Mouse (Mus musculus) G1E (cell line): Measurements from ENCODE around the gene Socs3.

ENCODE experiments used
- CTCF ChIP-seq: IDR thresholded peaks from 2 replicates; pipeline ENCODE4 v1.5.1; 2012; ENCODE audit warnings: low read depth, low read length, inconsistent platforms, mixed read lengths
- GATA1 ChIP-seq: IDR thresholded peaks from 2 replicates; pipeline ENCODE4 v1.6.1; 2012; ENCODE audit warnings: borderline replicate concordance, low read length, inconsistent platforms, mixed read lengths

GRCm38 (mm10) chr11:117968016-117968671 lies 1.7 kb downstream of the Socs3 start:
- TF ChIP-seq CTCF = no peak
- TF ChIP-seq GATA1 = no peak
